Mouse (Mus musculus): ENCODE measurements at regions not wholly inside any gene's neighbourhood (a gene's known extent, or its start where the extent isn't known, plus 50 kb on each side); places are given as distances from the start of the nearest gene placed in this dataset.

DNA sequence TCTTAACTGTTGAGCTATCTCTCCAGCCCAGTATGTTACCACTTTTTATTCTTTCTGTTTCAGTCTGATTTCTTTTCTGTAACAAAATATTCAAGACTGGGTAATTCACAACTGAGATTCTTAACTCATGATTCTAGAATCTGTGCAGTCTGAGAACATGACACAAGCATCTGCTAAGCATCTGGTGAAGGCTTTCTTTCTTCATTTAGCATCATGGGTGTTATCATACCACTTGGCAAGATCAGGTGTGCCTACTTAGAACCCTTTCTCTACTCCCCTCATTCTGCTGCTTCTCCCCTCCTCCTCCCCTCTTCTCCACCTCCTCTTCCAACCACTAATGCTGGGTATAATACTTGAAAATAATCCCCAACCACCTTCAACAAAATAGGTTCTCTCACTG is 62.1 kb upstream of the Pfn2 start:
- H3K9ac ChIP-seq, result no peak overlapping the region
- no peak overlapping the region for H3K27ac ChIP-seq
- H3K27me3 ChIP-seq (replicated peaks), result no peaks in the 10 kb centered on the region
- no peak overlapping the region for H3K4me3 ChIP-seq (replicated peaks)
- H3K36me3 ChIP-seq, result no peaks in the 10 kb centered on the region
- H3K4me1 ChIP-seq, result no peaks in the 10 kb centered on the region
- no peak for ATAC-seq (ENCODE audit: insufficient read depth, low FRiP score, low read depth)
- no peaks in the 10 kb centered on the region for H3K9me3 ChIP-seq
- H3K4me2 ChIP-seq, result no peak overlapping the region

DNA sequence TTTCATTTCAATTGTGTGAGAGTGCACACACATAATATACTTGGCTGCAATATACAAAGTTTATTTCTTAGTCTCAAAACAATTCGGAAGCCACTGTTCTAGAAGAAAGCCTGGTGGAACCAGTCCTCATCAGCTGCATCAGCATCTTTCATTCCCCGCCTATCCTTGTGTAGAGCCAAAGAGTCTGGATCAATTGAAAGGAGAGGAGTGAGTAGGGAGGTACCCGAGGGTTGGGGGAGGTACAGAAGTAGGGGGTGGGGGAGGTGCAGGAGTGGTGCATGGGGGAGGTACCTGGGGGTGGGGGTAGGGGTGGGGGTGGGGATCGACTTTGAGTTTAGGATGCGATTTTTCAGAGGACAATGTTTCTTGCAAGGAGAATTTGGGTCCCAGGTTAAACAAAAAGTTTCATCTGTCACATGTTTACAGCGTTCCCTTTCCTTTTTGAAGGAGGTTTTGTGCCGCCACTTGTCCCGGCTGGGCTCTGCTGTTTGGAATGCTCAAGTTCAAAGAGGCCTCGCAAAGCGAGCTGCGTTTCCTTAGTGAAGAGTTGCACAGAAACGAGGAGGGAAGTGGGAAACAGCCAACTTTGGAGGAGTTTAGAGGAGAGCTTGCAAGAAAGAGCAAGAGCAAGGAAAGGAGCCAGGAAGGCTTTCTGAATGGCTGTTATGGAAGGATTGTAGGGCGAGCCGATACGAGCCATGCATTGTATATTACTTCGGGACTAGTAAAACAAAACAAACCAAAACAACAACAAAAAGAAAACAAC is 64.1 kb upstream of the Pfn2 start:
- Histone ChIP-seq H3K9ac (no peak overlapping the region), H3K27ac (no peak overlapping the region), H3K36me3 (no peaks in the 10 kb centered on the region), H3K27me3 (replicated peaks) (no peaks in the 10 kb centered on the region), H3K9me3 (no peaks in the 10 kb centered on the region), H3K4me2 (peak overlapping the region; percentile 30; the same call in 1 of the 2 replicates), H3K4me1 (no peaks in the 10 kb centered on the region), H3K4me3 (replicated peaks) (no peak overlapping the region)
- ATAC-seq (ENCODE audit: insufficient read depth, low FRiP score, low read depth), result no peak
- WGBS, result 21% methylated on average over 16 of the region's 16 CpGs

DNA sequence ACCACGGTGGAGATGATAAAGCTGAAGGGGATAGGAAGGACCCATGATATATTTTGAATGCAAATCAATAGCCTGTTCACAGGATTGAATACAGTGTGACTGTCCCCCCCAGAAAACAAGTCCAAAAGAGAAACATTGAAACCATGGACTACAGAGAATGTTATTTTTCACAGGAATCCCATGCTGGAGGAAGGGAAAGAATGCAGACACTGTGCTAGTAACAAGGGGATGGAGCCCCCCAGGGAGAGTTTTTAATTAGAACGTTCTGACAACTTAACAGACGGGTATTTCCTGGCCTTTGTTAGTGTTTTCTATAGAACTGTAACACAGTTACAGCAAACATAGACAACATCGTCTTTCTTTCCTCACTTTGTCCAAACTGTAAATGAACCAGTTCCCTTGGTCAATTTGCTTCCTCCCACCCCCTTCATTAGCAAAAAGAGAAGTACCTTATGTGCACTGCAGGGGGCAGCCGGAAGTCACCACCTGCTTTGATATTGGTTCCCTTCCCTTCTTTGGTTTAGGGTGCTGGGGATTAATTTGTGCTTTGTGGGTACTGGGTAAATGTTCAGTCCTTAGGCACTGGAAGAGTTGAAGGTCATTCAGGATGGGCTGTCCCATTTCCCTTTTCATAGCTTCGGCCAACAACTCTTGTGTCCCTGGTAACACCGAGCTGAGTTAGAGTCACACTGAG is 64.9 kb upstream of the Pfn2 start:
- WGBS, result 59% methylated on average over 7 of the region's 7 CpGs
- Histone ChIP-seq H3K4me1 (no peaks in the 10 kb centered on the region), H3K36me3 (no peaks in the 10 kb centered on the region), H3K4me2 (no peak overlapping the region), H3K9me3 (no peaks in the 10 kb centered on the region), H3K27ac (no peak overlapping the region), H3K9ac (no peak overlapping the region), H3K27me3 (replicated peaks) (no peaks in the 10 kb centered on the region), H3K4me3 (replicated peaks) (no peak overlapping the region)
- no peak for ATAC-seq (ENCODE audit: insufficient read depth, low FRiP score, low read depth)

DNA sequence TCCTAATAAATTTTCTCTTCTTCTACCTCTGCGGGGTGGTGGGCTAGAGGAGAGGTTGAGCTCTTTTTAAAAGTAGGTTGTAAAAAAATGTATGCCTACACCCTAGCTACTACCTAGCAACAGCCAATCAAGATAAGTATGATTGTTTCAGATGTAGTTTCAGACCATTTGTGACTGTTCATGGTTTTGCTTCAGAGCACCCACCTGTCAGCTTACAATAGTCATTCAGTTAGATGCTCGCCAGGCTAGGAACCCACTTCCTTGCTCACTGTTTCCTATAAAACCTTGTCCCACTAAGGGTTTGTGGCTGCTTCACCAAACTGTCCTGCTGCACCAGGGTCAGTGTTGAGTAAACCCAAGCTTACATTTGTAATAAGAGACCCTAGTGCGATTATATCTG is 66.8 kb upstream of the Pfn2 start:
- no peaks in the 10 kb centered on the region for H3K36me3 ChIP-seq
- H3K4me1 ChIP-seq, result no peaks in the 10 kb centered on the region
- ATAC-seq (ENCODE audit: insufficient read depth, low FRiP score, low read depth), result no peak
- H3K4me3 ChIP-seq (replicated peaks), result no peak overlapping the region
- 91% methylated on average over 3 of the region's 3 CpGs for WGBS
- H3K9me3 ChIP-seq, result no peaks in the 10 kb centered on the region
- H3K9ac ChIP-seq, result no peak overlapping the region
- H3K27ac ChIP-seq, result no peak overlapping the region
- no peaks in the 10 kb centered on the region for H3K27me3 ChIP-seq (replicated peaks)
- H3K4me2 ChIP-seq, result no peak overlapping the region

DNA sequence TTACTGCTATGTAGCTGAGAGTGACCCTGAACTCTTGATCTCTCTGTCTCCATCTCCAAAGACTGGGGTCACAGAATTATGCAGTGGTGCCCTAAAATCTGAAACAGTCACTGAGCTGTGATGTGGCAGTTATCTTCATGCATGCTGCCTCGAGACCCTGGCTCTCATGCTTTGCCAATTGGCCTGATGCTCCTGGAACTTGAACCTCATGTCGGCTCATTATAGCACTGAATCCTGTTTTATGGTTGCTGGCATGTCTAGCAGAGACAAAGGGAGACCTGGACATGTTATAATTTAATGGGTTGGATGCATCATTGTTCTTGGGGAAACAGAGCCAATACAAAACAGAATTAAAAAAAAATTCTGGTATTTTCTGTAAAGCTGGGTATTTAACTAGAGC is 71.0 kb upstream of the Pfn2 start:
- Histone ChIP-seq H3K9ac (no peak overlapping the region), H3K9me3 (no peaks in the 10 kb centered on the region), H3K4me3 (replicated peaks) (no peak overlapping the region), H3K27me3 (replicated peaks) (no peaks in the 10 kb centered on the region), H3K4me2 (no peak overlapping the region), H3K27ac (no peak overlapping the region), H3K4me1 (no peaks in the 10 kb centered on the region), H3K36me3 (no peaks in the 10 kb centered on the region)
- 85% methylated on average over 2 of the region's 2 CpGs for WGBS
- ATAC-seq (ENCODE audit: insufficient read depth, low FRiP score, low read depth), result no peak

DNA sequence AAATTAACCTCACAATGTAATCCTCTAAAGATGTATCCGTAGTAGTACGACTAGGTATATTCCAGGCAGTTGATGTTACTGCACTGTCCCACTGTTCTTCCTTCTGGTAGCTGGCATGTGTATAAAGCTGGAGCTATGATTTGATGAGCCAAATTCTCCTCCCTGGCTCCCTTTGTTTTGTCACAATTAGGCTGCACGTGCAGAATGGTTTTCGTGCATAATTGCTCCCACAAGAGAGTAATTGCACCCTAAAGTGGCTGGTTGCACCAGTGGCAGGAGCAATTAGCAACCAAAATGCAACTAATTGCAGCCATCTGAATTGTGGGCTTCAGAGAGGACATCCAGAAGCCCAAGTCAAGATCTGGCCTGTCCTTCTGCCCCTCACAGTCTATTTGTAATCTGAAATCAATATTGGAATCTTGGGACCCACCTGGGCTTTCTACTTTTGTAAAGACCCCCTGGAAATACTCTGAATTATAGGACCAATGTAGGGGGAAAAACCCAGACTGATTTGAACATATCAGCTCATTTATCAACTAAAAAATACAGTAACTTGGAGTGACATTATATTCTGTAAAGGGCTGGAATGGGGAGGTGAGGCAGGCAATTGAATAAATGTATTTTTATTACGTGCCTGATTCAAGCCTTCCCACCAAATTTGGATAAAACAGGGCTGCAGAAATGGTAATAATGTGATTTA is 71.7 kb upstream of the Pfn2 start:
- Histone ChIP-seq H3K27ac (no peak overlapping the region), H3K4me3 (replicated peaks) (no peak overlapping the region), H3K4me2 (no peak overlapping the region), H3K4me1 (no peaks in the 10 kb centered on the region), H3K27me3 (replicated peaks) (no peaks in the 10 kb centered on the region), H3K9me3 (no peaks in the 10 kb centered on the region), H3K9ac (no peak overlapping the region), H3K36me3 (no peaks in the 10 kb centered on the region)
- 74% methylated on average over 5 of the region's 5 CpGs for WGBS
- no peak for ATAC-seq (ENCODE audit: insufficient read depth, low FRiP score, low read depth)

DNA sequence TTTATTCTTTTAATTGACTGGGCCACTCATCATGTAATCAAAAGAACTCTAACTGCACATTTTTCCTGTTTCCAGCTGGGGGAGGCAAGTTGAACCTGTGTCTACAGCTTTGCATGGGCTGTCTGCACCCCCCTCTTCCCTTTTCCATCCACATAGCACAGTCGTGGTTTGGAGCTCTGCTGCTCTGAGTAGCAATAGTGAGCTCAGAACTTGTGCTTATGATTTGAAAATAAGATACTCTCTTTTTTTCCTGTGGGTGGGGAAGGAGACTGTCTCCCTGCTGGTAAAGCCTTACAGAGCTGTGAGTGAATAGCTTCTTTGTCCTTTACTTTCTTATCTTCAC is 72.2 kb upstream of the Pfn2 start:
- Histone ChIP-seq H3K4me2 (no peak overlapping the region), H3K27me3 (replicated peaks) (no peaks in the 10 kb centered on the region), H3K4me3 (replicated peaks) (no peak overlapping the region), H3K4me1 (no peaks in the 10 kb centered on the region), H3K36me3 (no peaks in the 10 kb centered on the region), H3K9ac (no peak overlapping the region), H3K9me3 (no peaks in the 10 kb centered on the region), H3K27ac (no peak overlapping the region)
- WGBS, result 9% methylated on average over 1 of the region's 1 CpGs
- ATAC-seq (ENCODE audit: insufficient read depth, low FRiP score, low read depth), result no peak

DNA sequence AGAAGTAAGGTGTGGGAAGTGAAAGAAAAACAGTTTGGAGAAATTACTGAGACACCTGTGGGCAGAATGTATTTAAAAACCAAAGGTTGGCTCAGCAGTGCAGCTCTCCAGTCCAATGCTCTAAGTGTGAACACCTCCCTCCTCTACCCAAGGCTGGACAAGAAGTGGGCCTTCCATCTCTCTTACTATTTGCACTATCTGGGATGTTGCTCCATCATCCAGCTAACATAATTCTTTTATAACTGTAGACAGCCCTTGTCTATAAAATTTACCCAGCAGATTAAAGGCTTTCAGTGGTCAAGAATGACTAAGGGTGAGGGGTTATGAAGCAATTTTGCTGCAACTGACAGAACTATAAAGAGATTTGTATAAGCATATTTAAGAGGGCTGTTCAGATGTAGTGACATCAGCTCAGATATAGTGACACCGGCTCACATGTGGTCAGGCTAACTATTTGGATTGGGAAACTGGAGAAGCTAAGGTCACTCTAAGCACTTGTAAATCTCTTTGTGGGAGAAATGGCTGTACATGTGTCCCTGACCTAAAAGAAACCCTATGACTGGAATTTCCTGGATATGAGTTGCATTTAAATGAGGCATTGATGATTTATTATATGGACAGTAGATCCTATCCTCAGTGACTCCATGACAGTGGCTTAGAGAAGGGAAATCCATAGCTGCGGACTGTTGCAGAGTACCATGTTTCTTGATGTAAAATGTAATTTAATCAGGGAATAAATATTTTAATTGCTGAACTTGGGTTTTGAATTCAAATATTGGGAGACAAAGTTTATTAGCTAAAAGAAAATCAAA is 73.4 kb upstream of the Pfn2 start:
- Histone ChIP-seq H3K27me3 (replicated peaks) (no peaks in the 10 kb centered on the region), H3K4me3 (replicated peaks) (no peak overlapping the region), H3K9ac (no peak overlapping the region), H3K27ac (no peak overlapping the region), H3K36me3 (no peaks in the 10 kb centered on the region), H3K4me2 (no peak overlapping the region), H3K9me3 (no peaks in the 10 kb centered on the region), H3K4me1 (no peaks in the 10 kb centered on the region)
- WGBS, result 86% methylated on average over 2 of the region's 2 CpGs
- no peak for ATAC-seq (ENCODE audit: insufficient read depth, low FRiP score, low read depth)

DNA sequence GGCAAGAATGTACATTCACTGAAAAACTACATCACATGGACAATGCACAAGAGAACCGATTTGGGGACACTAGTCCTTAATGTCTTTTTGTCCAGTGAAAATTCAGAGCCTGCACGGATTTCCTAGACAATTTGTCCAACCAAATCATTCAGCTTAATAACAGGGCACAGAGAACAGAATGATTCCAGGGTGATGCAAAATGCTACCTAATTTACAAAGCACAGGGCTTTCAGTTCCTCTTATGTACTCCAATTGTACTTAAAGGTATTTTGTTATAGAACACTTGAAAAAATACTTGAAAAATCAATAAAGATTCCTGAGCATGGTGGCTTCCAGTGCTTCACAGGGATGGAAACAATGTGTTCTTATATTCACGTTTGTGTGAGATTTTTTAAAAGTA is 75.2 kb upstream of the Pfn2 start:
- H3K9ac ChIP-seq, result no peak overlapping the region
- no peaks in the 10 kb centered on the region for H3K27me3 ChIP-seq (replicated peaks)
- H3K9me3 ChIP-seq, result no peaks in the 10 kb centered on the region
- H3K36me3 ChIP-seq, result no peaks in the 10 kb centered on the region
- ATAC-seq (ENCODE audit: insufficient read depth, low FRiP score, low read depth), result no peak
- no peak overlapping the region for H3K4me3 ChIP-seq (replicated peaks)
- H3K4me2 ChIP-seq, result no peak overlapping the region
- H3K4me1 ChIP-seq, result no peaks in the 10 kb centered on the region
- 69% methylated on average over 3 of the region's 3 CpGs for WGBS
- no peak overlapping the region for H3K27ac ChIP-seq

DNA sequence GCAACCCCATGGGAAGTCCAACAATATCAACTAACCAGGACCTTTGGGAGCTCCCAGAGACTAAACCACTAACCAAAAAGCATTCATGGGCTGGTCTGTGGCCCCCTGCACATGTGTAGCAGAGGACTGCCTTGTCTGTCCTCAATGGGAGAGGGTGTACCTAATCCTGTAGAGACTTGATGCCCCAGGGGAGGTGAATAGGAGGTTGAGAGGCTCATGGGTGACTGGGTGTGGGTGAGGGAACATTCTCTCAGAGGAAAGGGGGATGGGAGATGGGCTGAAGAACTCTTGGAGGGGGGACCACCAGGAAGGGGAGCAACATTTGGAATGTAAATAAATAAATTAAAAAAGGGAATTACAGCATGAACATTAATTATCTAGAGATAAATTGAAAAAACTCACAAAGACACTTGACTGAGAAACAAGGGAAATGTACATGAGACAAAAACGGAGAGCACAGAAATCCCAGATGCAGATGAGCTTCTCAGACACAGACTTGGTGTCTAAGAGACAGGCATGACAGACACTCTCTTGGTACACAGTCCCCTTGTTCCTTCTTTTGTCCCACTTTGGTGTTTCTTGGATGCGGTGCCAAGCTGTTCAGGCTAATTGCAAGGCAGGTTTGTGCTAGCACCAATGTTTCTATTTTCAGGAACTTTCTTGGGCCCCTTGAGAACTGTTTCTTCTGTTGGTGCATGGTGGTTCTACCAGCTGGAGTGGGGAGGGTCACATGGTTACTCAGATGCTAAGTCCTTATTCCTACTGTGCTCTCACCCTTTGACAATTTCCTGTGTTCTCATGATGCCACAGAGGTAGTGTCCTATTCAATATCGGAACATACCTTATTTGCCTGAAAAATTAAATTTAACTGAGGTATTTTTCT is 85.0 kb upstream of the Pfn2 start:
- no peak for ATAC-seq (ENCODE audit: insufficient read depth, low FRiP score, low read depth)
- 88% methylated on average over 3 of the region's 3 CpGs for WGBS

DNA sequence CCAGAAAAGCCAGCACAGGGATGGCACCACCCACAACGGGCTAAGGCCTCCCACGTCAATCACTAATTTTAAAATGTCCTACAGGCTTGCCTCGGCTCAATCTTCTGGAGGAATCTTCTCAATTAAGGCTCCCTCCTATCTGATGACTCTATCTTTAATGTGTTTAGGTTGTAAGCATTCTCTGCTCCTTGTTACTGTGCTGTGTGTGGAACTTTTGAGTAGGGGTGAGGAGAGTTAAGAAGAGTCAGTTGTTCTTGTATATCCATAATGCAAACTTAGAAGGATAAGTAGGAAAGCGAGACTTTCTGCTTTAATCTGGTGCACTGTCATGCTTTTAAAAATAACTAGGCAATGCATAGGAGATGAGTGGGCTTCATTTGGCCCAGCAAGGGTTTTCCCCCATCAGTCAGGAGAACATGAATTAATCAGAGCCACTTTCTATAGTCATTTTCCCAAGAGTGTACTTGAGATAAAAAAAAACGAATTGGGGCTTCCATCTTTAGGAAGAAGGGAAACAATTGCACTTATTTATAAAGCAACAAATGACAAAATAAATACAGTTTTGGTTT is 87.2 kb upstream of the Pfn2 start:
- H3K4me1 ChIP-seq, result no peaks in the 10 kb centered on the region
- H3K4me3 ChIP-seq (replicated peaks), result no peak overlapping the region
- H3K27me3 ChIP-seq (replicated peaks), result no peaks in the 10 kb centered on the region
- 59% methylated on average over 5 of the region's 5 CpGs for WGBS
- H3K36me3 ChIP-seq, result no peaks in the 10 kb centered on the region
- no peak for ATAC-seq (ENCODE audit: insufficient read depth, low FRiP score, low read depth)
- H3K9me3 ChIP-seq, result no peaks in the 10 kb centered on the region
- H3K4me2 ChIP-seq, result no peak overlapping the region
- no peak overlapping the region for H3K9ac ChIP-seq
- no peak overlapping the region for H3K27ac ChIP-seq

More for the DNA sequence above, 85.0 kb upstream of the Pfn2 start:
- Histone ChIP-seq H3K27ac (no peak overlapping the region), H3K9ac (no peak overlapping the region), H3K36me3 (no peaks in the 10 kb centered on the region), H3K4me2 (no peak overlapping the region), H3K4me1 (no peaks in the 10 kb centered on the region), H3K27me3 (replicated peaks) (no peaks in the 10 kb centered on the region), H3K9me3 (no peaks in the 10 kb centered on the region), H3K4me3 (replicated peaks) (no peak overlapping the region)
